Mouse (Mus musculus) liver, embryonic 15.5 days (tissue): ENCODE measurements around the gene Il6st. TPM values are rescaled to one million over a fixed set of nuclear protein-coding genes. Genes with fewer than 3 reads are reported as not detected.

Source experiments
- ATAC-seq: fragments of 200-750 bp; cut with Nextera tagmentation; 2 replicates; pipeline ENCODE4 v1.8.0; 2017; ENCODE audit warnings: moderate number of reproducible peaks, mild to moderate bottlenecking, moderate library complexity; ENCODE audit not compliant: insufficient read depth
- H3K27ac ChIP-seq: fragments of 300-500 bp; sonication (generic); replicated peaks from 2 replicates; pipeline ENCODE4 v1.5.1; 2015; ENCODE audit warnings: mild to moderate bottlenecking, inconsistent platforms
- H3K27me3 ChIP-seq: fragments of 300-500 bp; sonication (generic); 2 replicates; pipeline ENCODE4 v1.6.1; 2015; ENCODE audit warnings: mild to moderate bottlenecking, inconsistent platforms
- H3K36me3 ChIP-seq: fragments of 300-500 bp; sonication (generic); replicated peaks from 2 replicates; pipeline ENCODE4 v1.6.1; 2015; ENCODE audit warnings: moderate library complexity, mild to moderate bottlenecking, inconsistent platforms
- H3K4me1 ChIP-seq: fragments of 300-500 bp; sonication (generic); replicated peaks from 2 replicates; pipeline ENCODE4 v1.6.1; 2015; ENCODE audit warnings: inconsistent platforms
- H3K4me2 ChIP-seq: fragments of 300-500 bp; sonication (generic); 2 replicates; pipeline ENCODE4 v1.6.1; 2015; ENCODE audit warnings: moderate library complexity, mild to moderate bottlenecking, inconsistent platforms
- H3K4me3 ChIP-seq: fragments of 300-500 bp; sonication (generic); replicated peaks from 2 replicates; pipeline ENCODE4 v1.5.1; 2015; ENCODE audit warnings: mild to moderate bottlenecking, inconsistent platforms
- H3K9ac ChIP-seq: fragments of 300-500 bp; sonication (generic); 2 replicates; pipeline ENCODE4 v1.6.1; 2015; ENCODE audit warnings: moderate library complexity, mild to moderate bottlenecking, inconsistent platforms
- H3K9me3 ChIP-seq: fragments of 300-500 bp; sonication (generic); replicated peaks from 2 replicates; pipeline ENCODE4 v1.6.1; 2016; ENCODE audit warnings: inconsistent platforms
- WGBS: fragments of 180-500 bp; shearing (Covaris S2); methylation state at CpG from one replicate; pipeline ENCODE4 v1.1.7; 2015; ENCODE audit warnings: mixed read lengths; ENCODE audit not compliant: insufficient replicate concordance; 5-methylcytosine and 5-hydroxymethylcytosine counted together
- polyA plus RNA-seq: library from polyadenylated mRNA; unstranded; fragments of >200 nt; fragmentation: Nextera tagmentation; extraction: Ambion mirVana; gene quantifications from 2 replicates; pipeline ENCODE4 v1.2.1, GENCODE M21; 2015

Gene Il6st
- polyA plus RNA-seq, 1 experiment from 2014 or later = 4.8 TPM

DNA sequence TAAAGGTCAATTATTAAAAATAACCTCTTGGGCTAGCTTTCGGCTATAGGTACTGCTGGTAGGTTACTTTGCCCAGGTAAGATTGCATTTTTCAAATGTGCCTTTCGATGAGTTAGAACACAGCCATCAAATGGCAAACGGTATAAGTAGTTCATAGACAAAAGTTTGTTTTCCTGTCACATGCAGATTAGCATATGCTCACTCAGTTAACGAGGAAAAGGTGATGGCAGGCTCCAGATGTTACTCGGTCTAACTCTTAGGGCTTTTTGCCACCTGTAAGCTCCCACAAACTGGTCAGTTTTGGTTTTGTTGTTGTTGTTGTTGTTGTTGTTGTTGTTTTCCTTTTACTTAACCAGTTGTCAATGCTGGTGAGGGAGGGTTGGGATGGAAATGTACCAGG is 44.6 kb downstream of the Il6st start:
- no peaks in the 10 kb centered on the region for H3K27me3 ChIP-seq
- WGBS = 64% methylated on average over 5 of the region's 5 CpGs
- H3K4me2 ChIP-seq = no peak overlapping the region
- no peak for ATAC-seq
- H3K4me3 ChIP-seq = no peak overlapping the region
- no peaks in the 10 kb centered on the region for H3K9me3 ChIP-seq
- H3K36me3 ChIP-seq = peaks cover 16% of the 10 kb centered on the region
- no peak overlapping the region for H3K9ac ChIP-seq
- no peaks in the 10 kb centered on the region for H3K4me1 ChIP-seq
- no peak overlapping the region for H3K27ac ChIP-seq

DNA sequence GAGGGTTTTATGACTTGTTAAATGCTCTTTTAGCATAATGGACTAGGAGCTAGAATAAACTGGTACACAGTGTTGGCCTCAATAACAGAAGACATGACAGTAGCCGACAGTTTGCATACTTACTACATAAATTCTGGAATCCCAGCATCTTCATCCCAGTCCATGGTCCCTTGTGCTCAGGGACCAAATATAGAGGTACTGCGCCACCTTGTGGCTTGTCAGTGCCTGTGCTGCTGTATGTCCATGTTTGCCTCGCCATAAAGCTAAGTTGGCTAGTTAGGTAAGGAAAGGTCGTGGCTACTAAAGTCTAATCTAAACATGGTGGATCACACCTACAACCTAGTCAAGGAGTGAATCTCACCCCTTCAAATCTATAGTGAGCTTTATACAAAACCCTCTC is 45.6 kb downstream of the Il6st start:
- Histone ChIP-seq H3K27me3 (no peaks in the 10 kb centered on the region), H3K9me3 (no peaks in the 10 kb centered on the region), H3K9ac (no peak overlapping the region), H3K36me3 (0 out of 2 replicates have a peak, but pooled peaks cover 7% of the 10 kb centered on the region), H3K27ac (no peak overlapping the region), H3K4me3 (no peak overlapping the region), H3K4me1 (no peaks in the 10 kb centered on the region), H3K4me2 (no peak overlapping the region)
- no peak for ATAC-seq
- WGBS = 11% methylated on average over 4 of the region's 4 CpGs

DNA sequence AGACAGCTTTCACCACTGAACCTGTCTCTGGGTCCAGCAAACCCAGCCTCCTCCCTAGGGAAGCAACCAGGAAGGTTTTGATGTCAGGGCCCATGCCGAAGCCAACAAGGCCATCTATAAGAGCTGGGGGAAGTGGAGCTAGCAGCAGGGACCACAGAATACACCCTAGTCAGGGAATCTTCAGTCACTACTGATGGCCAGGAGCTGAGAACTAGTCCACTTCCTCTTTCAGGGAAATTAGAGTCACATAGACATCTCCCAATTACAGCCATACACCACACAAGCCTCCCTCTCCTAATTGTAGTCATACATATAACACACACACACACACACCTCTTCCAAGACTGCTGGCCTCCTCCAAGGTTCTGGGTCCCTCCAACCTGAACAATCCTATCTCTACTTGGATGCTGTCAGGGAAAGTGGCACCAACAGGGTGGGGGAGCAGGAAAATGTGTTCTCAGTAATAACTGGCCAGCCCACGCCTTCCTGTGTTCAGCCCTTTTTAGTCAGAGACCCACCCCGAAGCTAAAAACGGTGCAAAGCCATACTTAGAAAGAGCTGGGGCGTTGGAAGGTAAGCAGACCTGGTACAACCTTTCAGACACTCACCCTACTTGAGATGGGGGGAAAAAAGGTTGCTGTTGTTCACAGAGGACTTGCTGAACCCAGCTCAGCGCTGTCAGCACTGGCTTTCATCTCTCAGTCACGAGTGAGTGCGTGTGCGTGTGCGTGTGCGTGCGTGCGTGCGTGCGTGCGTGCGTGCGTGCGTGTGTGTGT is 46.8 kb downstream of the Il6st start:
- no peak overlapping the region for H3K9ac ChIP-seq
- no peak for ATAC-seq
- no peak overlapping the region for H3K4me3 ChIP-seq
- no peaks in the 10 kb centered on the region for H3K9me3 ChIP-seq
- 75% methylated on average over 19 of the region's 19 CpGs for WGBS
- no peak overlapping the region for H3K27ac ChIP-seq
- no peaks in the 10 kb centered on the region for H3K27me3 ChIP-seq
- H3K4me1 ChIP-seq = no peaks in the 10 kb centered on the region
- H3K4me2 ChIP-seq = no peak overlapping the region
- 0 out of 2 replicates have a peak, but pooled peaks cover 1% of the 10 kb centered on the region for H3K36me3 ChIP-seq

DNA sequence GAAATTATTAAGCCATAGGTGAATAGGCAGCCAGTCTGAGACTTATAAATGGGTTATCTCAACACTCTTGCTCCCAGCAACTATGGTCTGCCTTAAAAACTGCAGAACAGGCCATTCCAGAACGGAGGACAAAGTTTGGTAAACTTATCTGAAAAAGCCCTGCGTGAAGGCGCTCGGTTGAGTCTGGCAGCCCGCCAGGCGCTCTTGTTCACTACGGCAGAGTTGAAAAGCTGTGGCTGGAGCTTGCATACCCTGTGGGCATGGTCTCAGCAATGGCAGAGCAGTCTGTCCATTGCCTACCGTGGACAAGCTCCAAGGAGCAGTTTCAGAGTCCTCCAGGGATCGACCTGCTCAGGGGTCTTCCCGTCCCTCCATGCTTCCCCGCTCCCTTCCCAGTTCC is 47.4 kb downstream of the Il6st start:
- ATAC-seq = no peak
- Histone ChIP-seq H3K4me1 (no peaks in the 10 kb centered on the region), H3K27me3 (no peaks in the 10 kb centered on the region), H3K9me3 (no peaks in the 10 kb centered on the region), H3K36me3 (no peaks in the 10 kb centered on the region), H3K9ac (no peak overlapping the region), H3K27ac (no peak overlapping the region), H3K4me2 (no peak overlapping the region), H3K4me3 (no peak overlapping the region)
- WGBS = 70% methylated on average over 11 of the region's 11 CpGs

DNA sequence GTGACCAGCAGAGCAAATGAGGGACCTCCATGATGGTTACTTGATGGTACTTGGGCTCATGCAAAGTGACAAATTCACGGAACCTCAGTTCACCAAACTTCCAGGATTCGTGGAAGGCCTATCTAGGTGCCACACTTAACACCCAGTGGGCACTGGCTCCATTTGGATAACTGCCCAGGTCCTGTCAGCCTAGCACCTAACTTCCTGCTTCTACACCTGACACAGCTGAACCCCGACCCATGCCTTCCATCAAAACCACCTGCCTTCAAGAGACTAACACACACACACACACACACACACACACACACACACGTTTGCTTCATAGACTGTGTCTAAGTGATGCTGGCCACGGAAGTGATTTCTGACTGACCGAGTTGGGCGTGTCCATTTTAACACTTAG is 47.9 kb downstream of the Il6st start:
- ATAC-seq = no peak
- H3K9ac ChIP-seq = no peak overlapping the region
- H3K4me3 ChIP-seq = no peak overlapping the region
- H3K9me3 ChIP-seq = no peaks in the 10 kb centered on the region
- no peak overlapping the region for H3K27ac ChIP-seq
- H3K4me1 ChIP-seq = no peaks in the 10 kb centered on the region
- no peaks in the 10 kb centered on the region for H3K36me3 ChIP-seq
- H3K4me2 ChIP-seq = no peak overlapping the region
- no peaks in the 10 kb centered on the region for H3K27me3 ChIP-seq
- WGBS = 58% methylated on average over 7 of the region's 7 CpGs

DNA sequence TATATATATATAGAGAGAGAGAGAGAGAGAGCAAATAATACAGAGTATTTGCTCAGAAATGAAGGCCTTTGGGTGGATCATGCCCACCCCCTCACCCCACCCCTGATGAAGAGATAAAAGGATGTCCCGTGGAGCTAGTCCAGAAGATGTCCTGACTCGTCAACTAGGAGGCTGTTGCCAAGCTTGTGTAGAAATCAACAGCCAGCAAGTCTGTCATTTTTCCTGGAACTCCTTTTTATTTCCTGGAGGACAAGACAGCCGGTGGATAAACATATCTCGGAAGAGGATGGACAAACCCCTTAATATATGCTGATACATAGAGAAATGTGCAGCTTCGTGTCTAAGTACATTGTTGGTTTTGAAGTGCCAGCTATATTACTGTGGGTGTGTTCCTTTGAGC is 49.0 kb downstream of the Il6st start:
- H3K9ac ChIP-seq = no peak overlapping the region
- H3K27me3 ChIP-seq = no peaks in the 10 kb centered on the region
- ATAC-seq = no peak
- no peak overlapping the region for H3K4me2 ChIP-seq
- no peaks in the 10 kb centered on the region for H3K36me3 ChIP-seq
- no peak overlapping the region for H3K4me3 ChIP-seq
- no peaks in the 10 kb centered on the region for H3K9me3 ChIP-seq
- no peak overlapping the region for H3K27ac ChIP-seq
- H3K4me1 ChIP-seq = no peaks in the 10 kb centered on the region
- WGBS = 46% methylated on average over 5 of the region's 5 CpGs

DNA sequence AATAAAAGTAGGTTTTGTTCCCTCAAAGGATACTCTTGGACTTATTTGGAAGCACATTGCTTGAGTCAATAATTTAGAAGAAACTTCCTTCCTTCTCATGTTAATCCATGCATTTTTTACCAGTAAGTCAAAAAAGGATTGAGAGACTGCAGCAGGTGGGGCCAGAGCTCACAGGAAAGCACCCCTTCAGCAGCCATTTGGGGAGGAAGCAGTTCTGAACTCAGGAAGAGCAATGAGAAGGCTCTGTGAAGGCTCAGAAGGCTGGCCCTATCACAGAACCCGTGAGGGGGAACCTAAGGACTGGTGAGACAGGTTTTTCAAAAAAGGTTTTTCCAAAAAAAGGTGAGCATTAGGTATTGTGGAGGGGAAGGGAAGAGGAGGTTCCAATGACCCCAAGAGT is 50.7 kb downstream of the Il6st start:
- WGBS = 35% methylated on average over 1 of the region's 1 CpGs
- no peak for ATAC-seq
- Histone ChIP-seq H3K9me3 (no peaks in the 10 kb centered on the region), H3K27me3 (no peaks in the 10 kb centered on the region), H3K27ac (no peak overlapping the region), H3K9ac (no peak overlapping the region), H3K36me3 (no peaks in the 10 kb centered on the region), H3K4me1 (no peaks in the 10 kb centered on the region), H3K4me2 (no peak overlapping the region), H3K4me3 (no peak overlapping the region)

DNA sequence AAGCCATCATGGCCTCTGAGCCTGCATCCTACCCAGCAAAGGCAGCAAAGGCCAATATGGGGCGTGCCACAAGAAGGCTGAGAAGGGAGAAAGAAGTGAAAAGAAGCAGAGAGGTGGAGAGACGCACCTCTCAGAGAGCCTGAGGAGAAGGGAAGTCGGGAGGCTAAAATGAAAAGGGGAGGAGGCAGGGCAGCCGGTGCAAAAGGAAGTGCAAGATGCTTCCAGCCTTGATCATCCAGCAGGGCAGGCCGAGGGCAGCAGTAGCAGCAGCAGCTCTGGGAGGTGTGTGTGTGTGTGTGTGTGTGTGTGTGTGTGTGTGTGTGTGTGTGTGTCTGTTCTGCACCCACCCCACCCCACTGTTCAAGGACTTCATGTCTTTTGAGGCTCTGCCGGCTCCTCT is 58.4 kb downstream of the Il6st start:
- no peak for ATAC-seq
- H3K4me3 ChIP-seq = no peak overlapping the region
- no peak overlapping the region for H3K4me2 ChIP-seq
- no peak overlapping the region for H3K9ac ChIP-seq
- 32% methylated on average over 6 of the region's 6 CpGs for WGBS
- no peaks in the 10 kb centered on the region for H3K36me3 ChIP-seq
- H3K9me3 ChIP-seq = no peaks in the 10 kb centered on the region
- no peaks in the 10 kb centered on the region for H3K27me3 ChIP-seq
- H3K4me1 ChIP-seq = no peaks in the 10 kb centered on the region
- H3K27ac ChIP-seq = no peak overlapping the region

DNA sequence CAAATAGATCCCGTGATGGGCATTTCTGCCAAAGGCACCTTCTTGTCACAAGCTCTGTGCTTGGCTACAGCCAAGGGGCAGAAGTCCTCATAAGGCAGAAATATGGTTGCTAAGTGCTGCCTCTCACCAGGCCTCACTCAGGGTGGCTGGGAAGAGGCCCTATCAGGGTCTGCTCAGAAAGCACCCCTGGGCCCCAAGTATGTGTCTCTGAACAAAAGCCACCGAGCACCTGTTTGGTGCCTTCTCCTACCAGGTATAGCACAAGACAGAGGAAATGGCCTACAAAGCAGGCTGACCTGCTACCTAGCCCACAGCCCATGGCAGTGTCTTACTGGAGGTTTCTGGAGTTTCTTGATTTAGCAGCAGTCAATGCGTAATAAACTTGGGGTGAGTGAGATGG is 59.0 kb downstream of the Il6st start:
- H3K36me3 ChIP-seq = no peaks in the 10 kb centered on the region
- H3K4me3 ChIP-seq = no peak overlapping the region
- H3K27ac ChIP-seq = no peak overlapping the region
- no peak for ATAC-seq
- WGBS = 68% methylated on average over 3 of the region's 3 CpGs
- H3K9me3 ChIP-seq = no peaks in the 10 kb centered on the region
- no peaks in the 10 kb centered on the region for H3K4me1 ChIP-seq
- no peaks in the 10 kb centered on the region for H3K27me3 ChIP-seq
- H3K4me2 ChIP-seq = no peak overlapping the region
- H3K9ac ChIP-seq = no peak overlapping the region

DNA sequence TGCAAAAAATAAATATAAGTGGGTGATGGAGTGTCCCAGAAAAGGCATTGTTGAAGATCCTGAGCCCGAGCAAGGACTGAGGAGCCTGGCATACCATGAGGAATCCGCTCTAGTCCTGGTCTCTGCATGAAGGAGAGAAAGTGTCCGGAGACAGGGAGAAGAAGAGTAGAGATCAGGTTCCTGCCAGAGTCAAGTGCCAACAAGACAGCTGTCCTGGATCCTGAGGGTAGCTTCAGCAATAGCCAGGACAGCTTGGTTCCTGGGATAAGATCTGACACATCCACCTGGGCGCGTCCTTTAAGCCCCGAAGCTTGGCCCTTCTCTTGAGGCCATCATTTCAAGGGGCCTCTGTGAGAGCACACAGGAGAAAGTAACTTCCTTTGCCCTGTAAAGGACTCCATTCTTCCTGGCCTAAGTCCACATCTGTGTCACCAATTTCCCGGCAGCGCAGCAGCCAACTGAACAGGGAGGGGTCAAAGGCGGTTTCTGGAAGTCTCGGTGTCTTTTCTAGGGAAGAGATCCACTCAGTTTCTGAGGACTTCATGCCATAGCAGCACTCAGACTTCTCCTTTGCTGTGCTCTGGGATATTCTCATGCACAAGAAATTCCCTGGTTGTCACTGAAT is 59.6 kb downstream of the Il6st start:
- Histone ChIP-seq H3K4me1 (no peaks in the 10 kb centered on the region), H3K36me3 (no peaks in the 10 kb centered on the region), H3K4me2 (no peak overlapping the region), H3K9me3 (no peaks in the 10 kb centered on the region), H3K27ac (no peak overlapping the region), H3K27me3 (no peaks in the 10 kb centered on the region), H3K4me3 (no peak overlapping the region), H3K9ac (no peak overlapping the region)
- 74% methylated on average over 10 of the region's 10 CpGs for WGBS
- no peak for ATAC-seq

DNA sequence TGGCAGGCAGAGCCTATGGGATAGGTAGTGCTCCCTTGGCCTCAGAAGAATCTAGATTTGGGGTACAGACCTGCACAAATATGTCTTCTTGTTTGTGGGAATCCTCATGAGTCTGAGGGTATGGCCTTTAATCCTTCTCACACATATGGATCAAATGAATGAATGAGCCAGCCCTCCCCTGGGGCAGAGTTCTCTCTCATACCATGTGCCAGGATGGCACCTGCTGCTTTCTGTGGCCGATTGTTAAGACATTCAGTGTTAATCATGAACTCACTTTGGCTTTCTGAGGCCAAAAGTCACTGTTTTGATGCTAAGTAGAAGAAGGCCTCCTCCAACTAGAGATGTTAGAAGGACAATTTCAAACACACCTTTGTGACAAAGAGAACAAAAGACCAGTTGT is 63.3 kb downstream of the Il6st start:
- no peak for ATAC-seq
- no peaks in the 10 kb centered on the region for H3K36me3 ChIP-seq
- no peaks in the 10 kb centered on the region for H3K27me3 ChIP-seq
- 43% methylated on average over 1 of the region's 1 CpGs for WGBS
- H3K4me2 ChIP-seq = no peak overlapping the region
- no peak overlapping the region for H3K27ac ChIP-seq
- H3K4me3 ChIP-seq = no peak overlapping the region
- H3K4me1 ChIP-seq = no peaks in the 10 kb centered on the region
- H3K9ac ChIP-seq = no peak overlapping the region
- no peaks in the 10 kb centered on the region for H3K9me3 ChIP-seq

DNA sequence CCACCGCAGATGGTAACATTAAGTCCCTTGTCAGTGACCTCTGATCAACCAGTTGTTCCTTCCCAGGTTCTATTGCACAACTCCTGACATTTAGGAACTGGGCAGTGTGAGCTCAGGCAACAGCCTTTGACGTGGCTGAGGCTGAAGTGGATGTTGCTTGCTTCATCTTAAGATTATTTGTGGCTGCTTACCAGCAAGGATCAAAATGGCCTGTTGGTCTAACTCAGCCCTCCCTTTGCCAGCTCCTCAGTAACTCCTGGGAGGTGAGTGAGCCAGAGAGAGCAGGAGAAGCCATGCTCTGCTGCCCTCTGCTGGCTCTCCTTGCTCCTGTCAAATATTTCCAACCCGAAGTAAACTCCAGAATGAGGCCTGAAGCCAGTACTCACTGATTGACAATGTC is 66.0 kb downstream of the Il6st start:
- no peaks in the 10 kb centered on the region for H3K27me3 ChIP-seq
- no peak overlapping the region for H3K9ac ChIP-seq
- H3K4me3 ChIP-seq = no peak overlapping the region
- no peak overlapping the region for H3K27ac ChIP-seq
- no peak overlapping the region for H3K4me2 ChIP-seq
- H3K4me1 ChIP-seq = no peaks in the 10 kb centered on the region
- H3K36me3 ChIP-seq = no peaks in the 10 kb centered on the region
- no peak for ATAC-seq
- H3K9me3 ChIP-seq = no peaks in the 10 kb centered on the region
- WGBS = 20% methylated on average over 3 of the region's 3 CpGs
